18 mouse cellular contexts compared by ENCODE assay signal in genomic region chr4:48688148-48688547, GRCm38 (mm10). TPM values are rescaled to one million over a fixed set of nuclear protein-coding genes. Genes with fewer than 3 reads are reported as not detected.
DNase-seq lines count a peak whose midpoint lies in the region; ATAC-seq and TF ChIP-seq lines count a peak whose summit lies in the region.
"Had no signal": no experiment of that assay in that cellular context is flagged by ENCODE, and none has a peak within 500 bp of the region (broad histone marks: within the 10 kb centered on the region; RNA-seq: fewer than 3 reads in every experiment).

No protein-coding gene starts in this region.

- DNase-seq in gastrocnemius, adult 2 months, result peak; percentile 74
- DNase-seq in gastrocnemius, postnatal 10 days, result no peak
- peak; percentile 21 for DNase-seq in midbrain, embryonic 11.5 days (ENCODE audit: low spot score, missing footprints)
- DNase-seq in thymus, postnatal 25 days, result no peak
- DNase-seq: adrenal gland, adult 2 months; adrenal gland, postnatal 25 days; cerebellum, adult 8-10 months; cerebellum, postnatal 14 days; heart, postnatal 36 days had no signal

- H3K79me2 ChIP-seq in myocyte (ENCODE audit: control insufficient read depth, insufficient read depth), result no peaks in the 10 kb centered on the region

- no peaks in the 10 kb centered on the region for H3K36me3 ChIP-seq in midbrain, embryonic 11.5 days (ENCODE audit: control insufficient read depth, insufficient read depth, low read length)
- H3K36me3 ChIP-seq in midbrain, embryonic 13.5 days, result no peaks in the 10 kb centered on the region
- no peaks in the 10 kb centered on the region for H3K36me3 ChIP-seq in myocyte (ENCODE audit: control insufficient read depth, insufficient read depth)
- no peaks in the 10 kb centered on the region for H3K36me3 ChIP-seq in kidney, embryonic 16.5 days (ENCODE audit: insufficient read depth, low read length)
- H3K36me3 ChIP-seq: embryonic facial prominence, embryonic 12.5 days; forebrain, embryonic 15.5 days; heart, embryonic 13.5 days; hindbrain, embryonic 15.5 days had no signal

- H3K4me3 ChIP-seq in gastrocnemius, adult 2 months, result peak overlapping the region; percentile 11; the same call in 1 of the 2 replicates
- no peak overlapping the region for H3K4me3 ChIP-seq in midbrain, embryonic 11.5 days (ENCODE audit: low read depth, low read length)
- no peak overlapping the region for H3K4me3 ChIP-seq in midbrain, embryonic 13.5 days (replicated peaks)
- H3K4me3 ChIP-seq in myocyte, result no peak overlapping the region
- no peak overlapping the region for H3K4me3 ChIP-seq in kidney, embryonic 16.5 days (ENCODE audit: low read length)
- H3K4me3 ChIP-seq: embryonic facial prominence, embryonic 12.5 days; forebrain, embryonic 15.5 days; heart, embryonic 13.5 days; hindbrain, embryonic 15.5 days had no signal

- no peaks in the 10 kb centered on the region for H3K4me1 ChIP-seq in midbrain, embryonic 11.5 days (ENCODE audit: control insufficient read depth, insufficient read depth, low read length)
- H3K4me1 ChIP-seq in midbrain, embryonic 13.5 days (replicated peaks), result peaks cover 10% of the 10 kb centered on the region
- peaks cover 9% of the 10 kb centered on the region; the same call in 1 of the 2 replicates for H3K4me1 ChIP-seq in kidney, embryonic 16.5 days (ENCODE audit: insufficient read depth, low read length)
- H3K4me1 ChIP-seq: embryonic facial prominence, embryonic 12.5 days had no signal

- WGBS in midbrain, embryonic 11.5 days, result 86% methylated on average over 6 of the region's 6 CpGs
- WGBS in midbrain, embryonic 13.5 days, result 83% methylated on average over 6 of the region's 6 CpGs
- WGBS in kidney, embryonic 16.5 days, result 55% methylated on average over 6 of the region's 6 CpGs

- TF ChIP-seq POLR2A in myocyte (IDR thresholded peaks at IDR 0.05; ENCODE audit: insufficient read length, low read depth), result no peak

- no peaks in the 10 kb centered on the region for H3K9me3 ChIP-seq in midbrain, embryonic 11.5 days (ENCODE audit: control insufficient read depth, low read length)
- H3K9me3 ChIP-seq in midbrain, embryonic 13.5 days, result no peaks in the 10 kb centered on the region
- no peaks in the 10 kb centered on the region for H3K9me3 ChIP-seq in kidney, embryonic 16.5 days (ENCODE audit: low read length)
- H3K9me3 ChIP-seq: embryonic facial prominence, embryonic 12.5 days; forebrain, embryonic 15.5 days; heart, embryonic 13.5 days; hindbrain, embryonic 15.5 days had no signal

- no peaks in the 10 kb centered on the region for H3K27me3 ChIP-seq in midbrain, embryonic 11.5 days (ENCODE audit: control insufficient read depth, insufficient read depth, low read length)
- H3K27me3 ChIP-seq in midbrain, embryonic 13.5 days, result no peaks in the 10 kb centered on the region
- no peaks in the 10 kb centered on the region for H3K27me3 ChIP-seq in myocyte (ENCODE audit: control insufficient read depth, insufficient read depth, insufficient read length)
- H3K27me3 ChIP-seq in kidney, embryonic 16.5 days (ENCODE audit: insufficient read depth, low read length), result no peaks in the 10 kb centered on the region
- H3K27me3 ChIP-seq: CH12.LX; embryonic facial prominence, embryonic 12.5 days; forebrain, embryonic 15.5 days; heart, embryonic 13.5 days; hindbrain, embryonic 15.5 days had no signal

- ATAC-seq in midbrain, embryonic 11.5 days (ENCODE audit: low FRiP score), result no peak
- ATAC-seq in midbrain, embryonic 13.5 days, result no peak
- no peak for ATAC-seq in kidney, embryonic 16.5 days (ENCODE audit: low FRiP score, low TSS enrichment)
- ATAC-seq: forebrain, embryonic 15.5 days; intestine, embryonic 16.5 days had no signal

- H3K27ac ChIP-seq in gastrocnemius, adult 2 months, result peak overlapping the region; percentile 78
- H3K27ac ChIP-seq in midbrain, embryonic 11.5 days (ENCODE audit: low read depth, low read length), result no peak overlapping the region
- no peak overlapping the region for H3K27ac ChIP-seq in midbrain, embryonic 13.5 days
- H3K27ac ChIP-seq in kidney, embryonic 16.5 days (ENCODE audit: low read length), result no peak overlapping the region
- H3K27ac ChIP-seq: embryonic facial prominence, embryonic 12.5 days; forebrain, embryonic 15.5 days; heart, embryonic 13.5 days; hindbrain, embryonic 15.5 days had no signal

- TF ChIP-seq CTCF in gastrocnemius, adult 2 months (IDR thresholded peaks at IDR 0.05), result no peak

- no peak overlapping the region for H3ac ChIP-seq in myocyte (ENCODE audit: control insufficient read depth, insufficient read length)

- H3K9ac ChIP-seq in midbrain, embryonic 11.5 days (ENCODE audit: low read length), result no peak overlapping the region
- H3K9ac ChIP-seq in midbrain, embryonic 13.5 days (replicated peaks), result no peak overlapping the region
- no peak overlapping the region for H3K9ac ChIP-seq in kidney, embryonic 16.5 days (replicated peaks; ENCODE audit: low read length)
- H3K9ac ChIP-seq: embryonic facial prominence, embryonic 12.5 days; forebrain, embryonic 15.5 days; heart, embryonic 13.5 days; hindbrain, embryonic 15.5 days had no signal

- intact Hi-C loops in gastrocnemius, adult 2 months (cut with DNase I), result no loop called here

- H3K4me2 ChIP-seq in midbrain, embryonic 11.5 days, result no peak overlapping the region
- no peak overlapping the region for H3K4me2 ChIP-seq in midbrain, embryonic 13.5 days (replicated peaks)
- H3K4me2 ChIP-seq in myocyte (ENCODE audit: low read depth), result no peak overlapping the region
- H3K4me2 ChIP-seq in kidney, embryonic 16.5 days (replicated peaks; ENCODE audit: low read depth, low read length), result no peak overlapping the region
- H3K4me2 ChIP-seq: embryonic facial prominence, embryonic 12.5 days; forebrain, embryonic 15.5 days; heart, embryonic 13.5 days; hindbrain, embryonic 15.5 days had no signal

TF ChIP-seq in myocyte, 11 proteins besides CTCF, POLR2A, EP300 and RAD21:
- TF ChIP-seq USF1 (IDR thresholded peaks at IDR 0.05; ENCODE audit: low read depth) (no peak), MYOD1 (IDR thresholded peaks at IDR 0.05; ENCODE audit: control insufficient read depth in 1 of 3, insufficient read length in 2 of 3, low read depth in 2 of 3) (peak; percentile 31 to 96 (median 68))
TF ChIP-seq in myocyte: peak in this region for 1.

RNA-seq across cellular contexts. Expression of gene Cavin4, which starts 24.8 kb away (rescaled TPM):
- total RNA-seq in gastrocnemius, adult 2 months (2021), result 100 to 1,000 TPM; 116 to 159 TPM
- total RNA-seq in gastrocnemius, postnatal 10 days (2021), result 100 to 1,000 TPM; 184 to 203 TPM
- 1.6 and 2.1 TPM in 2 replicates for polyA plus RNA-seq in midbrain, embryonic 11.5 days (2014; fragmentation: Nextera tagmentation; extraction: Ambion mirVana)
- 2.2 and 2.8 TPM in 2 replicates for polyA plus RNA-seq in midbrain, embryonic 13.5 days (2015; fragmentation: Nextera tagmentation; extraction: Ambion mirVana)
- polyA plus RNA-seq in myocyte (2012; fragmentation: generic; extraction: Trizol), result 119 TPM
- 0.82 and 1.3 TPM in 2 replicates for polyA plus RNA-seq in kidney, embryonic 16.5 days (2015; fragmentation: Nextera tagmentation; extraction: Ambion mirVana)
- polyA plus RNA-seq: adrenal gland, adult 2 months had no signal

Comparison
In these comparisons a context has a peak if more than half of its experiments do, and no peak if none do; other contexts are left out.
1. DNase-seq: peak in gastrocnemius, adult 2 months (single experiment) and midbrain, embryonic 11.5 days (single experiment); none in gastrocnemius, postnatal 10 days (single experiment) and thymus, postnatal 25 days (single experiment).
2. RNA of gene Cavin4, which starts 24.8 kb away (polyA plus RNA-seq): 119 TPM in myocyte (single experiment); 2.2 to 2.8 TPM in midbrain, embryonic 13.5 days, 1.6 to 2.1 TPM in midbrain, embryonic 11.5 days and 0.82 to 1.3 TPM in kidney, embryonic 16.5 days; every median in the first group is over 10 times any median in the second.